Mouse (Mus musculus) heart, embryonic 14.5 days (tissue): ENCODE measurements around the gene Nf1. TPM values are rescaled to one million over a fixed set of nuclear protein-coding genes. Genes with fewer than 3 reads are reported as not detected.

Experiments used
- ATAC-seq: fragments of 200-750 bp; cut with Nextera tagmentation; 2 replicates; pipeline ENCODE4 v1.8.0; 2017; ENCODE audit warnings: low read depth, moderate TSS enrichment; ENCODE audit not compliant: insufficient number of reproducible peaks, insufficient read depth, low FRiP score
- H3K27ac ChIP-seq, 2 experiments: fragments of 200-500 bp in 1 of 2; fragments of 300-500 bp in 1 of 2; sonication (generic) in 1 of 2; replicated peaks in 1 of 2; 2 replicates each; pipeline ENCODE4 v1.5.1; 2012 to 2014; ENCODE audit warnings: low read depth in 2 of 2, low read length in 2 of 2, control low read depth in 1 of 2, mild to moderate bottlenecking in 1 of 2, mixed read lengths in 1 of 2; ENCODE audit not compliant: control insufficient read depth in 1 of 2, insufficient read depth in 1 of 2
- H3K27me3 ChIP-seq: fragments of 300-500 bp; sonication (generic); 2 replicates; pipeline ENCODE4 v1.6.1; 2014; ENCODE audit warnings: mild to moderate bottlenecking, low read length, control low read depth; ENCODE audit not compliant: control insufficient read depth, insufficient read depth
- H3K36me3 ChIP-seq: fragments of 300-500 bp; sonication (generic); 2 replicates; pipeline ENCODE4 v1.6.1; 2014; ENCODE audit warnings: mild to moderate bottlenecking, control low read depth, low read length, mixed read lengths; ENCODE audit not compliant: control insufficient read depth, insufficient read depth
- H3K4me1 ChIP-seq, 2 experiments: fragments of 200-500 bp in 1 of 2; fragments of 300-500 bp in 1 of 2; sonication (generic) in 1 of 2; 2 replicates each; pipeline ENCODE4 v1.6.1; 2012 to 2014; ENCODE audit warnings: low read length in 2 of 2, control low read depth in 1 of 2, mixed read lengths in 1 of 2; ENCODE audit not compliant: control insufficient read depth in 2 of 2, insufficient read depth in 2 of 2
- H3K4me2 ChIP-seq: fragments of 300-500 bp; sonication (generic); 2 replicates; pipeline ENCODE4 v1.6.1; 2014; ENCODE audit warnings: mild to moderate bottlenecking, low read length
- H3K4me3 ChIP-seq, 2 experiments: fragments of 200-500 bp in 1 of 2; fragments of 300-500 bp in 1 of 2; sonication (generic) in 1 of 2; 2 replicates each; pipeline ENCODE4 v1.5.1; 2012 to 2014; ENCODE audit warnings: low read length in 2 of 2, mild to moderate bottlenecking in 2 of 2, control low read depth in 1 of 2, low read depth in 1 of 2, moderate library complexity in 1 of 2; ENCODE audit not compliant: control insufficient read depth in 1 of 2, insufficient read depth in 1 of 2
- H3K9ac ChIP-seq: fragments of 300-500 bp; sonication (generic); 2 replicates; pipeline ENCODE4 v1.6.1; 2014; ENCODE audit warnings: mild to moderate bottlenecking, low read length
- H3K9me3 ChIP-seq: fragments of 300-500 bp; sonication (generic); 2 replicates; pipeline ENCODE4 v1.6.1; 2016; ENCODE audit warnings: low read length, control low read depth; ENCODE audit not compliant: control insufficient read depth
- WGBS: fragments of 180-500 bp; shearing (Covaris S2); extraction: QIAGEN DNeasy Blood & Tissue Kit; methylation state at CpG from one replicate; pipeline ENCODE4 v1.1.7; 2014; 5-methylcytosine and 5-hydroxymethylcytosine counted together
- polyA plus RNA-seq: library from polyadenylated mRNA; unstranded; fragments of >200 nt; fragmentation: Nextera tagmentation; extraction: Ambion mirVana; gene quantifications from 2 replicates; pipeline ENCODE4 v1.2.1, GENCODE M21; 2014

Nf1 gene
- polyA plus RNA-seq, 1 experiment from 2014 or later, result 7.7 TPM

DNA sequence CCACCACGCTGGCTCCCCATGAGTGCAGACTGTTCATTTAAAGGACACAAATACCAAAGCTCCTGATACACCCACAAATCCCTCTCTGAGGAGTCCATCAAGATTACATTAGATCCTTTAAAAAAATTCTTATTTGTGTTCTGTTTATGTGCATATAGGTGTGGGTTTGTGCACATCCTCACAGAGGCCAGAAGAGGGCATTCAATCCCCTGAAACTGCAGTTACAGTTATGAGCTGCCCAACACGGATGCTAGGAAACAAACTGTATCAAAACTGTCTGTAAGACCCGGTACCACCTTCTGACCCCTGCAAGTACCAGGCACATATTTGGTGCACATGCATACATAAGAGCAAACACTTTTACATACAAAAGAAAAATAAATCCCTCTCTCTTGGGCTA is 289.2 kb downstream of the Nf1 start:
- ATAC-seq, result no peak
- Histone ChIP-seq H3K27me3 (no peaks in the 10 kb centered on the region), H3K9ac (no peak overlapping the region), H3K4me1 (peaks cover 3 to 7% of the 10 kb centered on the region in 2 experiments; a peak in 3 of 4 replicates), H3K4me2 (no peak overlapping the region), H3K27ac (no peak overlapping the region), H3K4me3 (no peak overlapping the region), H3K9me3 (no peaks in the 10 kb centered on the region), H3K36me3 (no peaks in the 10 kb centered on the region)
- 68% methylated on average over 3 of the region's 3 CpGs for WGBS

DNA sequence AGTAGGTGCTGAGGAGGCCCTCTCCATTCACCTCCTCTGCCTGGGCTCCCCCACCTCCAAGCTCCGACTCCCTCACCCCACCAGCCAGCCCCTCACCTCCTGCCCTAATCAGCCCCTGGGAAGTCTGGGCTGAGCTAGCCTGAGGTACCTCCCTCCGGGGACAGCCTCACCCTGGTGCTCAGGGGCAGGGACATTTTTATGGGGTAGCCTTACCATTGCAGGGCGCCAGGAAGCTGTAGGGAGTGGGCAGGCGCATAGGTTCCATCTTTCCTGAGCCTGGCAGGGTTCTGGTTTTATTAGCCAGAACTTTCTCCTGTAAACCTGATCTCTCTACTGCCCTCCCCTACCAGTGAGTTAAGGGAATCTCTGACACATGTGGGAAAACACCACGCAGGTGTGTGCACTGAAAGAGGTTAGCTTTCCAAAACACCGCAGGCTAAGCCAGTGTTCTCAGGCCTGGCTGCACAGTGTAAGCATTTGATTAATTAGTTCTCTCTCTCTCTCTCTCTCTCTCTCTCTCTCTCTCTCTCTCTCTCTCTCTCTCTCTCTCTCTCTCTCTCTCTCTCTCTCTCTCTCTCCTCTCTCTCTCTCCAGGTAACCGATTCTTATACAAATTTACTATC is 290.4 kb downstream of the Nf1 start:
- no peaks in the 10 kb centered on the region for H3K9me3 ChIP-seq
- H3K27me3 ChIP-seq, result no peaks in the 10 kb centered on the region
- WGBS, result 79% methylated on average over 7 of the region's 7 CpGs
- H3K4me3 ChIP-seq, result no peak overlapping the region
- H3K9ac ChIP-seq, result no peak overlapping the region
- no peak overlapping the region for H3K27ac ChIP-seq
- ATAC-seq, result no peak
- H3K36me3 ChIP-seq, result no peaks in the 10 kb centered on the region
- no peak overlapping the region for H3K4me2 ChIP-seq
- peaks cover 3 to 7% of the 10 kb centered on the region in 2 experiments; a peak in 3 of 4 replicates for H3K4me1 ChIP-seq

DNA sequence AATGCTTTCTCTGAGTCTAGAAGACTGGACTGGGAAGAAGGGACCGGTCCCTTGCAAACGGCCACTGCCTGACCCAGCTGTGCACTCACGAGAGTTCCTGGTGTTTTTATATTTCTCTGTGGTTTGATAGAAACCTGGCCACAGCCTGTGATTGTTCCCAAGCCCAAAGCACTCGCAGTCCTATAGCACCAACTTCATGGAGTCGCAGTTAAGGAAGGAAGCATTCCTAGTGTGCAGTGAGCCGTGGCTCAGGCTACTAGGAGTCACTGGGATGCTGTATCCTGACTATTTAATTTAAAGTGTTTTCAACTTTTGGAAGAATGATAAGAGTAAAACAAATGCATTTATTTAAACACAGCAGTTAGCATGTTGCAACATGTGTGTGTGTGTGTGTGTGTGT is 291.0 kb downstream of the Nf1 start:
- Histone ChIP-seq H3K27me3 (no peaks in the 10 kb centered on the region), H3K4me2 (no peak overlapping the region), H3K4me1 (peaks cover 2 to 7% of the 10 kb centered on the region in 2 experiments; a peak in 3 of 4 replicates), H3K9ac (no peak overlapping the region), H3K9me3 (peaks cover under 1% of the 10 kb centered on the region; the same call in 1 of the 2 replicates), H3K36me3 (no peaks in the 10 kb centered on the region), H3K27ac (no peak overlapping the region), H3K4me3 (no peak overlapping the region)
- ATAC-seq, result no peak
- WGBS, result 68% methylated on average over 6 of the region's 6 CpGs

Other genes with a start within 250 kb of the Nf1 start
- gene Ksr1, start 193.3 kb upstream of the Nf1 start, polyA plus RNA-seq, result 4.3 and 5.8 TPM in 2 replicates
- 168 and 169 TPM in 2 replicates for gene Wsb1, start 85.0 kb upstream of the Nf1 start, polyA plus RNA-seq
- gene Gm9964, start 42.8 kb upstream of the Nf1 start, polyA plus RNA-seq, result not detected in 2 replicates
- 0.26 and 0.31 TPM in 2 replicates for gene Omg, start 164.4 kb downstream of the Nf1 start, polyA plus RNA-seq
- 0.32 and 0.39 TPM in 2 replicates for gene Evi2b, start 184.1 kb downstream of the Nf1 start, polyA plus RNA-seq
- 1.1 TPM in 2 replicates for gene Evi2, start 190.9 kb downstream of the Nf1 start, polyA plus RNA-seq
- gene Evi2a, start 190.9 kb downstream of the Nf1 start, polyA plus RNA-seq, result 3.0 and 3.3 TPM in 2 replicates